Mouse (Mus musculus): ENCODE data around the gene Slc6a9.

Slc6a9 gene

GRCm38 (mm10) chr4:117882701-117883691 lies 48.7 kb downstream of the Slc6a9 start, which contains the start of gene B4galt2:
Gene B4galt2, minus strand, starts transcription at chr4:117883487.
- DNase-seq = peak; percentile 77

- peak; percentile 58 for DNase-seq
These were observed 49.8 kb downstream of the Slc6a9 start for GRCm38 (mm10) chr4:117884146-117884545.

GRCm38 (mm10) chr4:117885093-117885492 lies 50.8 kb downstream of the Slc6a9 start:
- DNase-seq = peak; percentile 52

DNA sequence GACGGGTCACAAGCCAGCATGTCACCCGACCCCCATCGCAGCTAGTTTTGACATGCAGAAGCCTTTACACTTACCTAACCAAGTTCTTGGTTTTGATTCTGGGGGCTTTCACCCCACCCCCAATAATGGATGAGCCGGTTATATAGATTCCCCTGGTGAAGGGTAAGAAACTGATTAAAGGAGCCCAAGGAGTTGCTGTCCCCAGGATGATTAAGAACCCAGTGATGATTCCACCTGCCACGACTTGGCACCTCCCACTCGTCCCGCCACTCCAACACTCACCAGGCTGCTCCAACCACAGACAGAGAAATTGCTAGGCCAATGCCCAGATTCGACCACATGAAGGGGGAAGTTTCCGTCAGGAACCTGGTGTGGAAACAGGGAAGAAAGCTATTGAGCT lies 51.7 kb downstream of the Slc6a9 start:
- peak; percentile 64 for DNase-seq

DNA sequence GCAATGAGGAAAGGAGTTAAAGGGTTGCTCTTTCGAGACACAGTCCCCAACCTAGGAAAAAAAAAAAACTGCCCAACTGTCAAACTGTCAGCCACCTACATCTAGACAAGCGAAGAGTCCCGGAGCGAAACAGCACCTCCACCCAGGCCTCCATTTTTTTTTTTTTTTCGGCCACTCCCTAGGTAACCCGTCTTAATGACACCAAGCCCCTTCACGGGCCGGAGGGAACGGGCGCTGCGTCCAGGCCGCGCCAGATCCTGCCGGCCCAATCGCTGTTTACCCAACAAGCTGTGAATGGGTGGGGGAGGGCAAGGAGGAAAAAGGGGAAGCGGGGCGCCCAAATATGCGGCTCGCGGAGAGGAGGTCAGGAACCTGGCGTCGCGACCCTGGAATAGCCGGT lies 52.3 kb downstream of the Slc6a9 start:
- DNase-seq = no peak

DNA sequence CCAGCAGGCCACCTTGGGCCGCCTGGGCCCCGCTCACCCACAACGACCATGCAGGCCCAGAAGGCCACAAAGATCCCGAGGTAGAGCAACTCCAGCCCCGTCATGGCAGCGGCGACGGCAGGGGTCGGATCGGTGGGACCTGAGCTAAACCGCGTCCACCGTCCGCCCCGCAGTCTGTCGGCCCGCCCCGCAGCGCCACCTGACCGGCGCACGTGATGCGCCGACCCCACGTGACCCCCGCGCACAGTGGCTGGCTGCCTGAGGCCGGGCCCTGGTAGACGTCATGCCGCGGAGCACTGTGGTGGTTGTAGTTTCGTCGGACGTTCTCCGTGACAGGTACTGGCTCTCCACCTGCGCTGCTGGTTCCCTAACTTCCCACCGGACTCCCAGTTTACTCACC lies 52.8 kb downstream of the Slc6a9 start, which contains the start of gene Atp6v0b:
Gene Atp6v0b, minus strand, starts transcription at position 201 of the 400 bp plus-strand sequence.
- peak; percentile 96 for DNase-seq

DNA sequence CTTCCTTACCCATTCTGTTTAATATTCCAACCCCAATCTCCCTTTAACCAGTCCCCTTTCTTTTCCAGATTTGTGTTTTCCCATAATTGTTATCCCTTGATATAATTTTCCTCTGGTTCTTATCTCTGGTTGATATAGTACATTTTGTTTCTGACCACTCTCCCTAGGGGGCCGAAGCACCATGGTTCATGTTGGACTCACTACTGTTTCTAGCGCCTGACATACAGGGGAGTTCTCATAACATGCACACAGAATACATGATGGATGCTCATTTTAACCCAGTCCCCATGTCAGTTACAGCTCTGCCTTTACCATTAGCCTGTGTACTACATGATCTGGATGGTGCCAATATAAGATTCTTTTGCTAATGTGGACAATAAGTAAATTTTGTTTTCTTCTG lies 53.6 kb downstream of the Slc6a9 start:
- peak; percentile 53 for DNase-seq

- DNase-seq = peak; percentile 55
These were observed 55.2 kb downstream of the Slc6a9 start for GRCm38 (mm10) chr4:117889471-117889870.

DNA sequence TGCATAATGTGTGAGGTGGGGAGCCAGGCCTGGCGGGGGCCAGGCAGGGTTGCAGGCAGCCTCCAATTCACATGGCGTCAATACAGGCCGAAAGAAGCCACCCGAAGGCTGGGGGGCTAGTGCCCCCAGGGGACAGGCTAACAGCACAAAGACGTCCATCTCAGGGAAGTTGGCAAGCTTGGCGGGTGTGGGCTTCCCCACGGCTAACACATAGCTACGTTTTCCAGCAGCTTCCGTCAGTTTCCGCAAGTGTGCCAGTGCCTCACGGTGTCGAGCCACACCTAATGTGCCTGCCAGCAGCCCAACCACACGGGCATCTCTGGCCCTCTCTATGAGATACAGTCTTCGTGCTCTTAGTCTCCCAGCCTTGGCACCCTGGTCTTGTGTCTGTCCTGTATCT lies 55.7 kb downstream of the Slc6a9 start:
- DNase-seq = peak; percentile 72

DNA sequence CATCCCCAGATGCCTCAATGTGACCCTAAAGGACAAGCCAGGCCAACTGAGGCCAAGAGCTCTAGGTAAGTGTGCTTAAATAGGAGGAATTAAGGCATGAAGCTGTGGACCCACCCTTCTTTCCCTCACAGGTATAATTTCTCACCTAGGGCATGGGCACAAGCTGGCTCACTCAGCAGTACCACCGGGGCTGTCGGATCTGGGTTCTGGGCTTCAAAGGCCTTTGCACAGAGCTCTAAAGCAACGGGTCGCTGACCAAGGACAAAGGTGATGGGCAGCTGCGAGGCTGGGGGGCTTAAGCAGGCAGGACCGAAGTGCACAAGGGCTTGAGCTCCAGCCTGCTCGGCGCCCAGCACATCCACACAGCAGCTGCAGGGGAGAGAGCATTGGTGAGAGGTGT lies 56.4 kb downstream of the Slc6a9 start:
- DNase-seq = peak; percentile 50

GRCm38 (mm10) chr4:117891738-117892161 lies 57.4 kb downstream of the Slc6a9 start, which contains the start of gene Dph2:
Gene Dph2, minus strand, starts transcription at chr4:117892032.
- DNase-seq = peak; percentile 92

- no peak for DNase-seq
These were observed 59.1 kb downstream of the Slc6a9 start for GRCm38 (mm10) chr4:117893376-117893775.

DNA sequence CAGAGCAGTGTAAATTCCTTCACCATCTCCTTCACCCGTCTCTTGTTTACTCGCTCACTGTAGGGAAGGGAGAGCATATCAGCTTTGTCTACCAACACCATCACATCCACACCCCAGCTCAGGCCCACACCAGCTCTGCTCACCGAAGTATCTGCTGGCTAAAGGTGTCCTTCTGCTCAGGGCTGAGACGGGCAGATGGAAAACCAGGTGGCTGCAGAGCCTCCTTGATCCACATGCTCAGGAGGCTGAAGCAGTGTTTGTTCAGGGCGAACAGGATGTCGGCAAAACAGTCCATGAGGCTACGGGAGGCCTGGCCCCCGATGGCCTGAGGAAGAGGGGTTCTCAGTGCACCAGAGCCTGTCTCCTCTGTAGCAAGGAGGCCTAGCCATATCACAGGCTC lies 60.3 kb downstream of the Slc6a9 start:
- DNase-seq = peak; percentile 72

GRCm38 (mm10) chr4:117895339-117895738 lies 61.0 kb downstream of the Slc6a9 start:
- peak; percentile 56 for DNase-seq

- DNase-seq = peak; percentile 87
These were observed 61.7 kb downstream of the Slc6a9 start for GRCm38 (mm10) chr4:117896031-117896430.

DNA sequence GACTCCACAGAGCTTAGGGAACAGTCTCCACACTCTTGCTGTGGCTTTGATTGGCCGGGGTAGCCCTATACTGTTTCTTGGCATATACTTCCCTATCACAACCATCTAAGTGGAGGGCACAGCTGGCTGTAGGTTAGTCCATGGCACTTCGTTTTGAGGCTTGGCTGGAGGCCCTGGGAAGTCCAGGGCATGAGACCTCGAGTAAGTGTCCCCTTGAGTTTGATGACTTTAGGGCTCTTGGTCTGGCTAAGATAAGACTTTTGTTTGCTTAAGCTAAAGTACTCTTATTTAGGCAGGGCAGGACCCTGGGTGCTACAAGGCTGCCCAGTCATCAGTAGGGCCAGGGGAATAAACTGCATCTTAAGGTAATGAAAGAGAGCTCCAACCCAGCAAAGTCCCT lies 63.8 kb downstream of the Slc6a9 start:
- DNase-seq = no peak

GRCm38 (mm10) chr4:117904094-117904493 lies 69.8 kb downstream of the Slc6a9 start:
- peak; percentile 54 for DNase-seq

DNA sequence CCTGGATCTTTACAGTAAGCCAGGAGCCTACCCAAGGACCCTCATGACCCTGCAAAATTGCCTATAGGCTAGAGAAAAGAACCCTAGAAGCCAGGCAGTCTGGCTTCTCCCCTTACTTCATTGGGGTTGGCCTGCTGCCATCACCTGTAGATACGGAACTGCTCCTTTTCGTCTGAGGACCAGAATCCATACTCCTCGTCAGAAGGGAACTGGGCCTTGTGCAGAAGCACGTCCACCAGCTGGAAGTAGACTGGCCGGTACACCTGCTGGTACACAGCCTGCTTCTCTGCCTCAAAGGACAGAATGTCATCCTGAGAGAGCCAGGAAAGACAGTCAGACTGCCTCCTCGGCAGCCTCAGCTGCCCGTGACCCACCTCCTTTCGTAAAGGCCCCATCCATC lies 70.5 kb downstream of the Slc6a9 start:
- peak; percentile 67 for DNase-seq

DNA sequence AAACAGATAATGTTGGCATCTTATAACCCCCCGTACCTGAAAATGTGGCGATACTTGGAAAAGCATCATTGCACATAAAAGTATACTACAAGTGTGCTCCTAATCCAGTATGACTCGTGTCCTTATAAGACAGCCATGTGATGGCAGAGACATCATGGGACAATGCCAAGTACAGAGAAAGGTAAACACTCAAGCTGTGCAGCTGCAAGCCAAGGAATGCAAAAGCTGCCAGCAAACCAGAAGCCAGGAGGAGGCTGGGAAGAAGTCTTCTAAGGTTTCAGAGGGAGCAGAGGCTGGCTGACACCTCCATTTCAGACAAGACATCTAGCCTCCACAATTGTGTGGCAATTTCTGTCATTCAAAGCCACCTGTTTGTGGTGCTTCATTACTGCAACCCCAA lies 71.9 kb downstream of the Slc6a9 start:
- DNase-seq = peak; percentile 65

DNA sequence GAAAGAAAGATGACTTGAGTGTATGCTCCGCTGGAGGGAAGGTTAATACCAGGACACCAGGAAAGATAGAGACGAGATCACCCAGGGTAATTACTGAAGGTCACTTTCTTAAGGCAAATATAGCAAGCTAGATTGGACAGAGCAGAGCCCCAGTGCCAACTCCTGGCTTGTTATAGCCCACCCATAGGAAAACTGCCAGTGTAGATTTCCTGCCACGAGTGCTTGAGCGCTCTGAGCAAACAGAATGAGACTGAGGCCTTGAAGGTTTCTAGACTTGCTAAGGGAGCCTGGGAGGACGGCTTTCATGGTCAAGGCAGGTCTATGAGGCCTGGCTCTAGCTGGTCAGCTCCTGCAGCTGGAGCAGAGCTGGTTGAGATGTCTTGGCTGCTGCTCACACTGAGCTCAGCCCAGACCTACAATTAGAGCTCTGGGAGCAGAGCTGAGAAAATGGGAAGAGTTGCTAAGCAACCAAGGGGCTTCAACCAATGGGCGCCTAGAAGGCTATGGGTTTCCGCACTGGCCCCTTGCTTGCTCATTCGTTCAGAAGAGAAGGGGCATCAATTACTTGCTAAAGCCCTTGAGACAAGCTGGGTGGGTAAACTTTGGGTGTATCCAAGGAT lies 74.6 kb downstream of the Slc6a9 start:
- no peak for DNase-seq

- peak; percentile 80 for DNase-seq
These were observed 77.8 kb downstream of the Slc6a9 start for GRCm38 (mm10) chr4:117912131-117912561.

GRCm38 (mm10) chr4:117912685-117913273 lies 78.5 kb downstream of the Slc6a9 start:
- peak; percentile 77 for DNase-seq

GRCm38 (mm10) chr4:117913421-117913820 lies 79.1 kb downstream of the Slc6a9 start:
- DNase-seq = peak; percentile 90

All from cerebellum, adult 9-11 months (tissue).